Mouse (Mus musculus) right cerebral cortex, postnatal 36 days (tissue): Measurements from ENCODE around the gene Hpf1.

Source experiments
- DNase-seq, 2 experiments: peaks; one replicate each; pipeline ENCODE4 v3.0.0; 2022; ENCODE audit warnings: low spot score in 2 of 2, mixed read lengths in 1 of 2

Gene Hpf1

GRCm38 (mm10) chr8:60889843-60890519 lies at the start of gene Hpf1:
Hpf1 (plus strand) TSS chr8:60890418.
- DNase-seq = peak; percentile 92

- no peak for DNase-seq
Observed at GRCm38 (mm10) chr8:60842388-60842787, 47.8 kb upstream of the Hpf1 start.

GRCm38 (mm10) chr8:60857559-60857958 lies 32.7 kb upstream of the Hpf1 start:
- no peak for DNase-seq

- no peak for DNase-seq
Observed at GRCm38 (mm10) chr8:60858091-60858490, 32.1 kb upstream of the Hpf1 start.

GRCm38 (mm10) chr8:60858911-60859476 lies 31.2 kb upstream of the Hpf1 start:
- no peak for DNase-seq

GRCm38 (mm10) chr8:60859605-60860004 lies 30.6 kb upstream of the Hpf1 start:
- peak; percentile 57 to 60 for DNase-seq

GRCm38 (mm10) chr8:60860749-60861148 lies 29.5 kb upstream of the Hpf1 start:
- no peak for DNase-seq

GRCm38 (mm10) chr8:60861783-60862182 lies 28.4 kb upstream of the Hpf1 start:
- DNase-seq = no peak

GRCm38 (mm10) chr8:60864875-60865274 lies 25.3 kb upstream of the Hpf1 start:
- DNase-seq = no peak

GRCm38 (mm10) chr8:60865504-60866114 lies 24.6 kb upstream of the Hpf1 start:
- peak in 1 of 2 experiments; percentile 36 for DNase-seq

- DNase-seq = peak in 1 of 2 experiments; percentile 75
Observed at GRCm38 (mm10) chr8:60867468-60868115, 22.6 kb upstream of the Hpf1 start.

GRCm38 (mm10) chr8:60868236-60868965 lies 21.8 kb upstream of the Hpf1 start:
- DNase-seq = no peak

GRCm38 (mm10) chr8:60869761-60870160 lies 20.5 kb upstream of the Hpf1 start:
- no peak for DNase-seq

- no peak for DNase-seq
Observed at GRCm38 (mm10) chr8:60870231-60871193, 19.7 kb upstream of the Hpf1 start.

- no peak for DNase-seq
Observed at GRCm38 (mm10) chr8:60878617-60879016, 11.6 kb upstream of the Hpf1 start.

GRCm38 (mm10) chr8:60883419-60884137 lies 6.6 kb upstream of the Hpf1 start:
- no peak for DNase-seq

GRCm38 (mm10) chr8:60886736-60887135 lies 3.5 kb upstream of the Hpf1 start:
- no peak for DNase-seq

- no peak for DNase-seq
Observed at GRCm38 (mm10) chr8:60889131-60889842, 931 bp upstream of the Hpf1 start.

- no peak for DNase-seq
Observed at GRCm38 (mm10) chr8:60890520-60890874, 279 bp downstream of the Hpf1 start.

- no peak for DNase-seq
Observed at GRCm38 (mm10) chr8:60891757-60892156, 1.5 kb downstream of the Hpf1 start.
